Comparison of ENCODE assay signal across 25 mouse cellular contexts in the genomic region with DNA sequence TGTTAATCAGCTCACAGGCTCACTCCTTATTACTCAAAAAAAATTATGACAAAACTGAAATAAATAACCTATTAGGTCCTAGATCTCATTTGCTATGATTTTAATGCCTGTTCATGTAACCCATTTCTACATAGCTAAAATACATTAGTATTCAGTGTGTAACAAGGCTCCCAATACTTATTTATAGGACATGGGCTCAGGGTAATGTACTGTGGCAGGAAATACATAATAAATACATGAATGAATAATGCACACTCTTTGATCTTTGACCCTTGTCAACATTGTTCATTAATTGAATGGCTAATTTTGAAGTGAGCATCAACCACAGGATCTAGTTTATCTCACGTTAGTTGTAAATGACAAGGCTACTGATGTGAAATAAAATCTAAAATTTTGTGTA.
"Had no signal": no experiment of that assay in that cellular context is flagged by ENCODE, and none has a peak within 500 bp of the region (broad histone marks: within the 10 kb centered on the region; RNA-seq: fewer than 3 reads in every experiment).

No protein-coding gene starts in this region.

- H3K4me2 ChIP-seq: heart, embryonic 11.5 days; heart, embryonic 13.5 days; heart, embryonic 15.5 days; hindbrain, embryonic 14.5 days; kidney, embryonic 15.5 days; limb, embryonic 13.5 days; limb, embryonic 15.5 days; liver, embryonic 12.5 days had no signal

- H3K27ac ChIP-seq: heart, adult 2 months; heart, embryonic 13.5 days; heart, embryonic 15.5 days; hindbrain, embryonic 14.5 days; kidney, embryonic 15.5 days; kidney, postnatal 0 days; limb, embryonic 13.5 days; limb, embryonic 15.5 days; liver, embryonic 12.5 days had no signal

- H3K4me3 ChIP-seq: heart, adult 2 months; heart, embryonic 13.5 days; heart, embryonic 15.5 days; kidney, embryonic 15.5 days; limb, embryonic 13.5 days; limb, embryonic 15.5 days; liver, embryonic 12.5 days had no signal

- DNase-seq: gastrocnemius, postnatal 14 days; gastrocnemius, postnatal 36 days; heart, adult 11 months; heart, adult 2 months; heart, postnatal 14 days; heart, postnatal 36 days; kidney, adult 11 months; kidney, adult 2 months; kidney, adult 9 months; kidney, postnatal 14 days; kidney, postnatal 36 days; layer of hippocampus, adult 9-11 months; layer of hippocampus, postnatal 36 days; left cerebral cortex, postnatal 4 days had no signal

- ATAC-seq: hindbrain, embryonic 16.5 days; intestine, embryonic 16.5 days; liver, embryonic 12.5 days had no signal

- H3K4me1 ChIP-seq: heart, embryonic 13.5 days; heart, embryonic 15.5 days; kidney, embryonic 15.5 days; limb, embryonic 13.5 days; limb, embryonic 15.5 days; liver, embryonic 12.5 days had no signal

- H3K27me3 ChIP-seq: heart, embryonic 13.5 days; heart, embryonic 15.5 days; kidney, embryonic 15.5 days; limb, embryonic 13.5 days; limb, embryonic 15.5 days; liver, embryonic 12.5 days had no signal

- H3K9ac ChIP-seq: heart, embryonic 13.5 days; heart, embryonic 15.5 days; hindbrain, embryonic 14.5 days; kidney, embryonic 15.5 days; limb, embryonic 13.5 days; limb, embryonic 15.5 days; liver, embryonic 12.5 days had no signal

- H3K9me3 ChIP-seq: heart, embryonic 13.5 days; heart, embryonic 15.5 days; kidney, embryonic 15.5 days; limb, embryonic 13.5 days; limb, embryonic 15.5 days; liver, embryonic 12.5 days had no signal

- H3K36me3 ChIP-seq: heart, embryonic 13.5 days; heart, embryonic 15.5 days; kidney, embryonic 15.5 days; limb, embryonic 13.5 days; limb, embryonic 15.5 days; liver, embryonic 12.5 days had no signal
